Mouse (Mus musculus) left cerebral cortex, postnatal 4 days (tissue): ENCODE measurements around the gene Krt24. TPM values are rescaled to one million over a fixed set of nuclear protein-coding genes. Genes with fewer than 3 reads are reported as not detected.
"Not testable (repeated sequence)": the region's sequence is repeated elsewhere in the genome, so short reads cannot be mapped to it uniquely, and the experiment has no call there.

Experiments
- DNase-seq: peaks from one replicate; pipeline ENCODE4 v3.0.0-alpha.2; 2022
- intact Hi-C: fragments of 180-260 bp; cut with DNase I; formaldehyde crosslinking; loops from one replicate; pipeline ENCODE4 v1.15.1; 2025
- total RNA-seq, 2 experiments: library from RNA; stranded (reverse); gene quantifications; 2 replicates each; pipeline ENCODE4 v1.2.3; 2021

Gene Krt24
- total RNA-seq, 2 experiments from 2014 or later: not detected

GRCm38 (mm10) chr11:99255316-99255715 is 29.7 kb downstream of the Krt24 start:
- intact Hi-C loops: no loop called here
- no peak for DNase-seq

GRCm38 (mm10) chr11:99253893-99254292 is 31.2 kb downstream of the Krt24 start:
- intact Hi-C loops: no loop called here
- no peak for DNase-seq

- no peak for DNase-seq
- intact Hi-C loops: no loop called here
Observed at GRCm38 (mm10) chr11:99252671-99253070, 32.4 kb downstream of the Krt24 start.

- intact Hi-C loops: no loop called here
Observed at GRCm38 (mm10) chr11:99250666-99251065, 34.4 kb downstream of the Krt24 start.

GRCm38 (mm10) chr11:99250241-99250640 is 34.8 kb downstream of the Krt24 start:
- no peak for DNase-seq
- intact Hi-C loops: no loop called here

More at GRCm38 (mm10) chr11:99250666-99251065, 34.4 kb downstream of the Krt24 start:
- DNase-seq: no peak

- intact Hi-C loops: no loop called here
- DNase-seq: peak; percentile 30
Observed at GRCm38 (mm10) chr11:99249115-99249514, 35.9 kb downstream of the Krt24 start.

GRCm38 (mm10) chr11:99247916-99248315 is 37.1 kb downstream of the Krt24 start:
- DNase-seq: no peak
- intact Hi-C loops: no loop called here

GRCm38 (mm10) chr11:99244519-99244918 is 40.5 kb downstream of the Krt24 start:
- DNase-seq, intact Hi-C loops: not testable (repeated sequence)

GRCm38 (mm10) chr11:99243820-99244374 is 41.2 kb downstream of the Krt24 start, which contains the start of gene Krt222:
Gene Krt222 (minus strand): TSS chr11:99244085.
- intact Hi-C loops: no loop called here
- DNase-seq: peak; percentile 18

- no peak for DNase-seq
Observed at GRCm38 (mm10) chr11:99243200-99243819, 41.8 kb downstream of the Krt24 start.

GRCm38 (mm10) chr11:99242056-99242455 is 43.0 kb downstream of the Krt24 start:
- intact Hi-C loops: no loop called here

More at GRCm38 (mm10) chr11:99243200-99243819, 41.8 kb downstream of the Krt24 start:
- intact Hi-C loops: no loop called here

GRCm38 (mm10) chr11:99238468-99238867 is 46.6 kb downstream of the Krt24 start:
- intact Hi-C loops: no loop called here
- no peak for DNase-seq

More at GRCm38 (mm10) chr11:99242056-99242455, 43.0 kb downstream of the Krt24 start:
- DNase-seq: no peak

GRCm38 (mm10) chr11:99231049-99231816 is 53.8 kb downstream of the Krt24 start:
- intact Hi-C loops: no loop called here
- no peak for DNase-seq

GRCm38 (mm10) chr11:99230261-99231048 is 54.6 kb downstream of the Krt24 start, which contains the start of gene Smarce1:
Gene Smarce1 (minus strand): TSS chr11:99231017.
- intact Hi-C loops: no loop called here
- peak; percentile 85 for DNase-seq

Other genes starting within 250 kb of the Krt24 start
- gene Igfbp4, start 244.0 kb downstream of the Krt24 start, total RNA-seq: 10 to 100 TPM; 66.1 to 80.1 TPM
- gene Tns4, start 196.0 kb downstream of the Krt24 start, total RNA-seq: not detected
- not detected for gene Ccr7, start 130.2 kb downstream of the Krt24 start, total RNA-seq
- gene Smarce1, start 54.2 kb downstream of the Krt24 start, total RNA-seq: 100 to 1,000 TPM; 136 to 140 TPM
- 10 to 100 TPM in 1 of 2 experiments, 1 to 10 TPM in 1; 9.2 to 10.8 TPM for gene Krt222, start 41.2 kb downstream of the Krt24 start, total RNA-seq
- not detected for gene Krt25, start 37.7 kb upstream of the Krt24 start, total RNA-seq
- gene Krt26, start 52.7 kb upstream of the Krt24 start, total RNA-seq: not detected
- not detected for gene Krt27, start 65.8 kb upstream of the Krt24 start, total RNA-seq
- not detected for gene Krt28, start 89.6 kb upstream of the Krt24 start, total RNA-seq
- 10 to 100 TPM in 1 of 2 experiments, 1 to 10 TPM in 1; 9.5 to 12.3 TPM for gene Krt10, start 104.1 kb upstream of the Krt24 start, total RNA-seq
- gene Krt12, start 137.0 kb upstream of the Krt24 start, total RNA-seq: 1 to 10 TPM; 1.2 to 1.7 TPM
- gene Krt20, start 152.9 kb upstream of the Krt24 start, total RNA-seq: not detected
- gene Krt23, start 207.9 kb upstream of the Krt24 start, total RNA-seq: not detected
- not detected for gene Krt39, start 236.1 kb upstream of the Krt24 start, total RNA-seq